Mouse (Mus musculus) ES-E14 (cell line): ENCODE results near the gene Mios.

Experiments used
- CHD2 ChIP-seq: IDR thresholded peaks from 2 replicates; pipeline ENCODE4 v1.6.1; 2014; ENCODE audit warnings: mild to moderate bottlenecking, low read depth, low read length, inconsistent platforms
- HCFC1 ChIP-seq: IDR thresholded peaks from 2 replicates; pipeline ENCODE4 v1.6.1; 2012; ENCODE audit warnings: low read length, inconsistent platforms, borderline replicate concordance; ENCODE audit not compliant: insufficient read depth
- MAFK ChIP-seq: IDR thresholded peaks from 2 replicates; pipeline ENCODE4 v1.6.1; 2014; ENCODE audit warnings: mild to moderate bottlenecking, low read depth, low read length, inconsistent platforms; ENCODE audit not compliant: insufficient read depth
- ZC3H11A ChIP-seq: IDR thresholded peaks from 2 replicates; pipeline ENCODE4 v1.6.1; 2012; ENCODE audit warnings: low read depth, mild to moderate bottlenecking, inconsistent platforms, low read length, borderline replicate concordance
- ZNF384 ChIP-seq: IDR thresholded peaks from 2 replicates; pipeline ENCODE4 v1.6.1; 2012; ENCODE audit warnings: low read depth, low read length, inconsistent platforms

- TF ChIP-seq ZC3H11A: no peak
- no peak for TF ChIP-seq HCFC1
- no peak for TF ChIP-seq CHD2
- TF ChIP-seq ZNF384: no peak
- no peak for TF ChIP-seq MAFK
Observed at GRCm38 (mm10) chr6:8278426-8279002, 69.5 kb downstream of the Mios start.
